Mouse (Mus musculus): ENCODE results near the gene Adh7.

DNA sequence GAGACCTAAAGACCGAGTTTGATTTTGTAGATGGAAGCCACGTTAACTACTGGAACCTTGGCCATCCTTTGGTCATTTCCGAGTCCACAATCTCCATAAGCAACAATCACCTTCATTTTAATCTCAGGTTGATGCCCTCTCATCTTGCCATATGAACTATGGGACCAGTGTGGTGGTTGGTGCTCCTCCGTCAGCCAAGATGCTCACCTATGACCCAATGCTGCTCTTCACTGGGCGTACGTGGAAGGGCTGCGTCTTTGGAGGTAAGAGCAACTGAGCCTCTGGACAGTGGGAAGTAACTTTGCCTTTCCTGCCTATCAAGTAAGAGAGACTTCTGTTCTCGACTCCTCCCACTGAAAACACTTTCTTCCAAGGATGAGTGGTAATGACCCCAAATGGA lies 10.2 kb downstream of the Adh7 start:
- TF ChIP-seq MYOD1 (IDR thresholded peaks at IDR 0.05; ENCODE audit: control insufficient read depth in 1 of 3, insufficient read length in 2 of 3, low read depth in 2 of 3) = no peak
- no peak for TF ChIP-seq POLR2A (IDR thresholded peaks at IDR 0.05; ENCODE audit: insufficient read length, low read depth)
- no peak for TF ChIP-seq USF1 (IDR thresholded peaks at IDR 0.05; ENCODE audit: low read depth)
- TF ChIP-seq MYOG (IDR thresholded peaks at IDR 0.05; ENCODE audit: control insufficient read depth in 1 of 3, insufficient read depth in 1 of 3, insufficient read length in 2 of 3, low read depth in 2 of 3) = no peak
- no peak for TF ChIP-seq POLR2AphosphoS2 (IDR thresholded peaks at IDR 0.05; ENCODE audit: insufficient read length, low read depth)
- TF ChIP-seq CEBPB (IDR thresholded peaks at IDR 0.05; ENCODE audit: insufficient read depth, poor library complexity, severe bottlenecking) = no peak
- no peak for TF ChIP-seq MAX (IDR thresholded peaks at IDR 0.05; ENCODE audit: low read depth)
- TF ChIP-seq TCF12 (IDR thresholded peaks at IDR 0.05; ENCODE audit: insufficient read depth, poor library complexity, severe bottlenecking) = no peak
- TF ChIP-seq E2F4 (IDR thresholded peaks at IDR 0.05; ENCODE audit: insufficient read depth) = no peak
- TF ChIP-seq REST (IDR thresholded peaks at IDR 0.05; ENCODE audit: insufficient read depth, insufficient read length) = no peak
- no peak for TF ChIP-seq SRF (IDR thresholded peaks at IDR 0.05; ENCODE audit: control insufficient read depth, insufficient read length, low read depth)
- TF ChIP-seq TCF3 (IDR thresholded peaks at IDR 0.05; ENCODE audit: insufficient read length, low read depth) = no peak
